Mouse (Mus musculus) stomach, postnatal 0 days (tissue): Measurements from ENCODE around the gene Clip1. TPM values are rescaled to one million over a fixed set of nuclear protein-coding genes. Genes with fewer than 3 reads are reported as not detected.

ENCODE experiments used
- ATAC-seq: fragments of 200-750 bp; cut with Nextera tagmentation; 2 replicates; pipeline ENCODE4 v1.8.0; 2017; ENCODE audit not compliant: low FRiP score, low TSS enrichment
- DNase-seq: peaks from one replicate; pipeline ENCODE4 v3.0.0-alpha.2; 2016; ENCODE audit warnings: low spot score
- H3K27ac ChIP-seq: fragments of 300-500 bp; sonication (generic); replicated peaks from 2 replicates; pipeline ENCODE4 v1.5.1; 2014; ENCODE audit warnings: mild to moderate bottlenecking, control low read depth
- H3K27me3 ChIP-seq: fragments of 300-500 bp; sonication (generic); 2 replicates; pipeline ENCODE4 v1.6.1; 2014; ENCODE audit warnings: low read length; ENCODE audit not compliant: control insufficient read depth, insufficient read depth
- H3K36me3 ChIP-seq: fragments of 300-500 bp; sonication (generic); 2 replicates; pipeline ENCODE4 v1.6.1; 2014; ENCODE audit warnings: low read length, mixed read lengths; ENCODE audit not compliant: control insufficient read depth, insufficient read depth
- H3K4me1 ChIP-seq: fragments of 300-500 bp; sonication (generic); replicated peaks from 2 replicates; pipeline ENCODE4 v1.6.1; 2014; ENCODE audit warnings: antibody characterized with exemption; ENCODE audit not compliant: control insufficient read depth, insufficient read depth
- H3K4me2 ChIP-seq: fragments of 300-500 bp; sonication (generic); replicated peaks from 2 replicates; pipeline ENCODE4 v1.6.1; 2014; ENCODE audit warnings: low read depth, mild to moderate bottlenecking, control low read depth, moderate library complexity
- H3K4me3 ChIP-seq: fragments of 300-500 bp; sonication (generic); 2 replicates; pipeline ENCODE4 v1.5.1; 2014; ENCODE audit warnings: low read depth, low read length, control low read depth
- H3K9ac ChIP-seq: fragments of 300-500 bp; sonication (generic); 2 replicates; pipeline ENCODE4 v1.6.1; 2014; ENCODE audit warnings: mild to moderate bottlenecking, low read length, control low read depth, mixed read lengths
- H3K9me3 ChIP-seq: fragments of 300-500 bp; sonication (generic); 2 replicates; pipeline ENCODE4 v1.6.1; 2016; ENCODE audit warnings: low read length; ENCODE audit not compliant: control insufficient read depth
- CTCF ChIP-seq: IDR thresholded peaks from 2 replicates; pipeline ENCODE4 v1.5.1; 2016; ENCODE audit warnings: antibody characterized with exemption, low read depth, mild to moderate bottlenecking, moderate library complexity
- EP300 ChIP-seq: optimal IDR thresholded peaks from 2 replicates; pipeline ENCODE3; 2016; ENCODE audit warnings: antibody characterized with exemption
- WGBS: fragments of 180-500 bp; shearing (Covaris S2); extraction: QIAGEN DNeasy Blood & Tissue Kit; methylation state at CpG from one replicate; pipeline ENCODE4 v1.1.7; 2014; 5-methylcytosine and 5-hydroxymethylcytosine counted together
- polyA plus RNA-seq: library from polyadenylated mRNA; unstranded; fragments of >200 nt; fragmentation: Nextera tagmentation; extraction: Ambion mirVana; gene quantifications from 2 replicates; pipeline ENCODE4 v1.2.1, GENCODE M21; 2015

Clip1 gene
- polyA plus RNA-seq, 1 experiment from 2014 or later = 41.4 TPM

DNA sequence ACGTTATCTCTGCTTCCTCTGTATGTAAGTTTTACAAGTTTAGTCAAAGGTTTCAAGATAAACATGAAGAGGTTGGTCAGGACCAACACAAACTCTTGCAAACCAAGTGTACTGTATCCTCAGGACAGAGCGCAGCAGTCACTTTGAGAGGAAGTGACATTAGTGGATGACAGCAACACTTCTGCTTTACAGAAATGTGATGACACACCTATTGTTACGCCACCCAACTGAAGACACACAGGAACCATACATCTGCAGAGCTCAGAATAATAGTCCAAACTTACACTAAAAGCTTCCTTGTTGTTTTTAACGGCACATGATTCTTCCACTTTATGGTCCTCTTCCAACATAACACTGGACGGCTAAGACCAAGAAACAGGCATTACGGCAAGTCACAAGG lies 29.4 kb upstream of the Clip1 start:
- no peaks in the 10 kb centered on the region for H3K27me3 ChIP-seq
- no peak overlapping the region for H3K4me3 ChIP-seq
- H3K9me3 ChIP-seq = no peaks in the 10 kb centered on the region
- 90% methylated on average over 6 of the region's 6 CpGs for WGBS
- TF ChIP-seq CTCF (no peak), EP300 (no peak)
- ATAC-seq (no peak), DNase-seq (no peak)
- H3K27ac ChIP-seq = no peak overlapping the region
- H3K9ac ChIP-seq = no peak overlapping the region
- H3K36me3 ChIP-seq = peaks cover 10% of the 10 kb centered on the region
- no peak overlapping the region for H3K4me2 ChIP-seq
- H3K4me1 ChIP-seq = no peaks in the 10 kb centered on the region

DNA sequence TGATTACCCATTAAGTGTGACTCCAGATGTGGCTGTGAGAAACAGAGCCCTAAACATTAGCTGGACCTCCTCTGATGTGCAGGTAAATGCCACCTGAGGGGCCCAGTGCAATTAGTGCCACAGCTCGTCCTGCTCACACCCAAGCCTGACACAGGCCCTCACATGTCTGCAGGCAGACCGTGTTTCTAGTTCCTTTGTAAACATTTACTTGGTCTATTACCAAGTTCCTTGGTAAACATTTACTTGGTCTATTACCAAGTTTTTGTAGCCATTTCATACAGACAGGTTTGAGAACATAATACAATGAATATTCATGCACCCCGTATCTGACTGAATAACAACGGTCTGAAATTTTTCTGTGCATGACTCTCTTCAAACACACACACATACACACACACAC lies 25.2 kb upstream of the Clip1 start:
- ATAC-seq = peak; percentile 77
- no peak overlapping the region for H3K4me2 ChIP-seq
- no peak for TF ChIP-seq EP300
- no peak for TF ChIP-seq CTCF
- 42% methylated on average over 4 of the region's 4 CpGs for WGBS
- no peak overlapping the region for H3K27ac ChIP-seq
- H3K4me1 ChIP-seq = no peaks in the 10 kb centered on the region
- no peak overlapping the region for H3K4me3 ChIP-seq
- H3K9me3 ChIP-seq = no peaks in the 10 kb centered on the region
- no peak overlapping the region for H3K9ac ChIP-seq
- H3K36me3 ChIP-seq = peaks cover 24% of the 10 kb centered on the region
- DNase-seq = peak; percentile 53
- H3K27me3 ChIP-seq = no peaks in the 10 kb centered on the region

DNA sequence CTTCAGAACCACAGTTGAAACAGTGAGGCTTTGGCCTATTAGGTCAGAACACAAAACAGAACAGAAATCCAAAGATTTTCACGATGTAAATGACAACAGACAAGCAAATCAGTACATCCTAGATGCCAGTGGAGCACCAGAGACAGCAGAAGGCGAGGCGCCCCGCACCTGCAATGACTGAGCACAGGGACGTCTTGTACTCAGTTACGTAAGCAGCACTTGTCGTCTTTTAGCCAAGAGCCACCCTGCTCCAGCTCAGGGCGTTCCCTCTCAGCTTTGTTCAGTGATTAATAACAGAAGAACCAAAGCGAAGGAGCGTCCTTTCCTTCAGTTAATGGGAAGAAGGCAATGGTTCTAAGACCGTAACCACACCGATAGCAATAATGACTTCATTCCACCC lies 24.2 kb upstream of the Clip1 start:
- Histone ChIP-seq H3K27ac (peak overlapping the region; percentile 56; the same call in 1 of the 2 replicates), H3K4me1 (no peaks in the 10 kb centered on the region), H3K4me2 (no peak overlapping the region), H3K27me3 (no peaks in the 10 kb centered on the region), H3K4me3 (no peak overlapping the region), H3K9ac (no peak overlapping the region), H3K9me3 (no peaks in the 10 kb centered on the region), H3K36me3 (peaks cover 19% of the 10 kb centered on the region)
- peak; percentile 52 for DNase-seq
- peak; percentile 86 for ATAC-seq
- no peak for TF ChIP-seq CTCF
- no peak for TF ChIP-seq EP300
- 70% methylated on average over 12 of the region's 12 CpGs for WGBS

DNA sequence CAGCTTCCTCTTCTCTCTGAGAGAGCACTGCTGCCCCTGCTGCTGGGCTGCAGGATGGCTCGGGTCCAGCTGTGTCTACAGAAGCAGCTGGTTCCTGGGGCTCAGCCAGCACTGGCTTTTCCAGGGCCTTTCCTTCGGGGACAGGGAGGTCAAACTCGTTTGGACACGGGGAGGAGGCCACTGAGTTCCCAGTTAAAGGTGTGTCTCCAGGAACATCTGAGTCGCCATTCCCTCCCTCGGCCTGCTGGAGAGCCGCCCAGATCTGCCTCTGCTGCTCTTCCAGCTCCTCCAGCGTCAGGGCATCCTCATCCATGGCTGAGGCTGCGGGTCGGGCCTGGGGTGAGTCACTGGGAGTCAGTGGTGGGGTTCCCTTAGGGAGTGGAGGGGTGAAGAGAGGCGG lies 16.2 kb upstream of the Clip1 start:
- WGBS = 27% methylated on average over 11 of the region's 11 CpGs
- H3K9ac ChIP-seq = no peak overlapping the region
- no peaks in the 10 kb centered on the region for H3K9me3 ChIP-seq
- H3K4me1 ChIP-seq = 0 out of 2 replicates have a peak, but pooled peaks cover 3% of the 10 kb centered on the region
- ATAC-seq (peak; percentile 59), DNase-seq (peak; percentile 69)
- H3K4me2 ChIP-seq = no peak overlapping the region
- no peak overlapping the region for H3K4me3 ChIP-seq
- no peaks in the 10 kb centered on the region for H3K27me3 ChIP-seq
- peak overlapping the region; percentile 73 for H3K27ac ChIP-seq
- TF ChIP-seq CTCF = peak; percentile 41
- no peak for TF ChIP-seq EP300
- H3K36me3 ChIP-seq = peaks cover 17% of the 10 kb centered on the region

DNA sequence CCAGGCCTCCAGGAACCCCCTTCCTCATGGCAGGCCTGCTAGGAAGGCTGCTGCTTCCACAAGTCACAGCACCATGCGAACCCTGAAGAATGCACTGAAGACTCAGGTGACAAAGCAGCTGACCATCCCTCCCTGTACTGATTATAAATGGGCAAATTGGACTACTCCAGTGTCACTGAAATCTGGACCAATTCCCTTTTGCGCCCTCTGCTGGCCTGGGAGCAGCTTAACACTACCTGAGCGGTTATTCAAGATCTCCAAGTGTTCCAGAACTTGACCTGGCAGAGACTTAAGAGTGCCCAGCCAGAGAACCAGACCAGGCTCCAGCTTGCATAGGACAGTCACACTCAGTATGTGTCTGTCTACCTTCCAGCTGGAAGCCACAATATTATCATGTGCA lies 14.8 kb upstream of the Clip1 start:
- Histone ChIP-seq H3K9ac (no peak overlapping the region), H3K4me1 (0 out of 2 replicates have a peak, but pooled peaks cover 5% of the 10 kb centered on the region), H3K9me3 (no peaks in the 10 kb centered on the region), H3K36me3 (peaks cover 15% of the 10 kb centered on the region), H3K27me3 (no peaks in the 10 kb centered on the region), H3K4me3 (no peak overlapping the region), H3K27ac (peak overlapping the region; percentile 20; the same call in 1 of the 2 replicates), H3K4me2 (no peak overlapping the region)
- peak; percentile 35; the same call in 1 of the 2 replicates for ATAC-seq
- DNase-seq = peak; percentile 80
- peak; percentile 89 for TF ChIP-seq CTCF
- TF ChIP-seq EP300 = no peak
- WGBS = 24% methylated on average over 3 of the region's 3 CpGs

DNA sequence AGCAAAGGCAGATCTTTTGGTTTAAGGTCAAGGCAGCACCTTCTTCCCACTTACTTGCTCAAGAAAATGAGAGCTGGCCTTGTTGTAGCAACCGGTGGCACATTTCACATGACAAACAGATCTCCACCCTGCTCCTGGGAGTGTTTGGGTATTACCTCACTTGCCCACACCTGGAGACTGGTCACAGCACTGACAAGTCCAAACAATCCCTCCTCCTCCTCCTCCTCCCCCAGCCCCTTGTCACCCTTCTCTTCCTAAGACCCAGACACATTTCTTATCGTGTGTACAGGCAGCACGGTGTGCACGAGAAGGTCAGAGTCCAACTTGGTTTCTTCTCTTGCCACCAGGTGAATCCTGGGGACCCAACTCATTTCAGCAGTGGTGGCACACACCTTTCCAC lies 12.5 kb upstream of the Clip1 start:
- H3K9me3 ChIP-seq = no peaks in the 10 kb centered on the region
- DNase-seq (peak; percentile 73), ATAC-seq (peak; percentile 84)
- no peak overlapping the region for H3K4me3 ChIP-seq
- H3K4me2 ChIP-seq = no peak overlapping the region
- 60% methylated on average over 4 of the region's 4 CpGs for WGBS
- no peaks in the 10 kb centered on the region for H3K27me3 ChIP-seq
- H3K27ac ChIP-seq = peak overlapping the region; percentile 79
- TF ChIP-seq CTCF (0 out of 2 replicates have a peak, but pooled peaks have one; percentile 6), EP300 (no peak)
- 0 out of 2 replicates have a peak, but pooled peaks cover 5% of the 10 kb centered on the region for H3K4me1 ChIP-seq
- no peak overlapping the region; the same call in 1 of the 2 replicates for H3K9ac ChIP-seq
- H3K36me3 ChIP-seq = peaks cover 4% of the 10 kb centered on the region
